9 mouse cellular contexts compared by ENCODE assay signal in genomic region chr6:136887854-136888253, GRCm38 (mm10). TPM values are rescaled to one million over a fixed set of nuclear protein-coding genes. Genes with fewer than 3 reads are reported as not detected.
A peak's percentile ranks its signal among the peaks of the same experiment; 100 is the strongest.
DNase-seq lines count a peak whose midpoint lies in the region; ATAC-seq and TF ChIP-seq lines count a peak whose summit lies in the region.
"Had no signal": no experiment of that assay in that cellular context is flagged by ENCODE, and none has a peak within 500 bp of the region (broad histone marks: within the 10 kb centered on the region; RNA-seq: fewer than 3 reads in every experiment).

No protein-coding gene starts in this region.

- H3K4me2 ChIP-seq in kidney, embryonic 14.5 days (replicated peaks; ENCODE audit: low read depth, low read length), result no peak overlapping the region
- H3K4me2 ChIP-seq in hindbrain, embryonic 16.5 days (ENCODE audit: low read length), result no peak overlapping the region

- no peaks in the 10 kb centered on the region for H3K27me3 ChIP-seq in kidney, embryonic 14.5 days (ENCODE audit: control insufficient read depth, insufficient read depth, low read length)
- no peaks in the 10 kb centered on the region for H3K27me3 ChIP-seq in small intestine, adult 2 months (ENCODE audit: control insufficient read depth, insufficient read depth, low read length)
- H3K27me3 ChIP-seq in hindbrain, embryonic 16.5 days (replicated peaks; ENCODE audit: control insufficient read depth, insufficient read depth, low read length), result no peaks in the 10 kb centered on the region

- DNase-seq in fibroblast of lung, adult 2 months (ENCODE audit: low read depth), result peak; percentile 85
- peak; percentile 92 for DNase-seq in heart, adult 9 months (ENCODE audit: low spot score in 2 of 2)
- DNase-seq in frontal cortex, postnatal 25 days (ENCODE audit: low spot score in 2 of 2), result no peak
- no peak for DNase-seq in yolk sac, embryonic 10.5 days (ENCODE audit: low spot score)

- H3K27ac ChIP-seq in kidney, embryonic 14.5 days (ENCODE audit: low read depth, low read length), result peak overlapping the region; percentile 39; the same call in 1 of the 2 replicates
- H3K27ac ChIP-seq in small intestine, adult 2 months (ENCODE audit: insufficient read depth, low read depth, low read length), result peak overlapping the region; percentile 13
- H3K27ac ChIP-seq in hindbrain, embryonic 16.5 days (ENCODE audit: low read depth, low read length), result no peak overlapping the region
- H3K27ac ChIP-seq: macrophage had no signal

- no peak for TF ChIP-seq CTCF in small intestine, adult 2 months (IDR thresholded peaks at IDR 0.05; ENCODE audit: extremely low read depth, insufficient read length, insufficient replicate concordance, low read depth, low read length)

- 51% methylated on average over 9 of the region's 9 CpGs for WGBS in kidney, embryonic 14.5 days
- 49% methylated on average over 9 of the region's 9 CpGs for WGBS in small intestine, adult 2 months
- WGBS in hindbrain, embryonic 16.5 days, result 74% methylated on average over 9 of the region's 9 CpGs

- H3K9me3 ChIP-seq in kidney, embryonic 14.5 days (ENCODE audit: control insufficient read depth, low read length), result no peaks in the 10 kb centered on the region
- H3K9me3 ChIP-seq in hindbrain, embryonic 16.5 days (ENCODE audit: control insufficient read depth, low read length), result no peaks in the 10 kb centered on the region

- H3K4me3 ChIP-seq in kidney, embryonic 14.5 days (ENCODE audit: low read length), result no peak overlapping the region
- no peak overlapping the region for H3K4me3 ChIP-seq in small intestine, adult 2 months (ENCODE audit: low read depth, low read length)
- H3K4me3 ChIP-seq in hindbrain, embryonic 16.5 days (ENCODE audit: low read length), result no peak overlapping the region

- no peak for ATAC-seq in kidney, embryonic 14.5 days (ENCODE audit: low FRiP score, low TSS enrichment)
- ATAC-seq in hindbrain, embryonic 16.5 days, result no peak

- H3K4me1 ChIP-seq in kidney, embryonic 14.5 days (ENCODE audit: control insufficient read depth, insufficient read depth, low read length), result peaks cover 4% of the 10 kb centered on the region; the same call in 1 of the 2 replicates
- no peaks in the 10 kb centered on the region for H3K4me1 ChIP-seq in small intestine, adult 2 months (ENCODE audit: control insufficient read depth, insufficient read depth, insufficient read length, low read length)
- no peaks in the 10 kb centered on the region for H3K4me1 ChIP-seq in hindbrain, embryonic 16.5 days (ENCODE audit: control insufficient read depth, insufficient read depth, low read depth, low read length)

- H3K9ac ChIP-seq in kidney, embryonic 14.5 days (ENCODE audit: low read depth, low read length), result no peak overlapping the region
- H3K9ac ChIP-seq in hindbrain, embryonic 16.5 days (ENCODE audit: low read depth, low read length), result no peak overlapping the region

- H3K36me3 ChIP-seq in kidney, embryonic 14.5 days (ENCODE audit: control insufficient read depth, insufficient read depth, low read length), result no peaks in the 10 kb centered on the region
- no peaks in the 10 kb centered on the region for H3K36me3 ChIP-seq in small intestine, adult 2 months (ENCODE audit: control insufficient read depth, insufficient read depth, low read length)
- H3K36me3 ChIP-seq in hindbrain, embryonic 16.5 days (ENCODE audit: control insufficient read depth, insufficient read depth, low read length), result no peaks in the 10 kb centered on the region

- no peak for TF ChIP-seq POLR2A in small intestine, adult 2 months (IDR thresholded peaks at IDR 0.05; ENCODE audit: low read depth, low read length)

RNA-seq across cellular contexts. Expression of gene Mgp, which starts 12.2 kb away (rescaled TPM):
- polyA plus RNA-seq in kidney, embryonic 14.5 days (2014; fragmentation: Nextera tagmentation; extraction: Ambion mirVana), result 168 and 215 TPM in 2 replicates
- polyA plus RNA-seq in small intestine, adult 2 months (2012; rRNA removed), result 76.2 and 91.8 TPM in 2 replicates
- 28.6 and 31.5 TPM in 2 replicates for polyA plus RNA-seq in hindbrain, embryonic 16.5 days (2015; fragmentation: Nextera tagmentation; extraction: Ambion mirVana)
- polyA plus RNA-seq: macrophage had no signal

RNA-seq across cellular contexts. Expression of gene Art4, which starts 30.3 kb away (rescaled TPM):
- polyA plus RNA-seq in kidney, embryonic 14.5 days (2014; fragmentation: Nextera tagmentation; extraction: Ambion mirVana), result 1.7 and 2.2 TPM in 2 replicates
- polyA plus RNA-seq in small intestine, adult 2 months (2012; rRNA removed), result 0.04 and 0.11 TPM in 2 replicates
- 0.16 and 0.23 TPM in 2 replicates for polyA plus RNA-seq in hindbrain, embryonic 16.5 days (2015; fragmentation: Nextera tagmentation; extraction: Ambion mirVana)
- polyA plus RNA-seq: macrophage had no signal

RNA-seq across cellular contexts. Expression of gene Erp27, which starts 34.1 kb away (rescaled TPM):
- 0.22 and 0.31 TPM in 2 replicates for polyA plus RNA-seq in kidney, embryonic 14.5 days (2014; fragmentation: Nextera tagmentation; extraction: Ambion mirVana)
- 0.28 and 23.3 TPM in 2 replicates for polyA plus RNA-seq in small intestine, adult 2 months (2012; rRNA removed)
- 0.15 TPM in 1 of 2 replicates, not detected in the other for polyA plus RNA-seq in hindbrain, embryonic 16.5 days (2015; fragmentation: Nextera tagmentation; extraction: Ambion mirVana)
- polyA plus RNA-seq: macrophage had no signal

RNA-seq across cellular contexts. Expression of gene Pde6h, which starts 35.8 kb away (rescaled TPM):
- polyA plus RNA-seq in kidney, embryonic 14.5 days (2014; fragmentation: Nextera tagmentation; extraction: Ambion mirVana), result 0.11 and 0.81 TPM in 2 replicates
- polyA plus RNA-seq in small intestine, adult 2 months (2012; rRNA removed), result 0.04 TPM in 1 of 2 replicates, not detected in the other
- polyA plus RNA-seq in hindbrain, embryonic 16.5 days (2015; fragmentation: Nextera tagmentation; extraction: Ambion mirVana), result 0.05 and 0.09 TPM in 2 replicates
- polyA plus RNA-seq: hindbrain, embryonic 11.5 days; macrophage had no signal

RNA-seq across cellular contexts. Expression of gene Smco3, which starts 52.6 kb away (rescaled TPM):
- 1.1 and 1.4 TPM in 2 replicates for polyA plus RNA-seq in kidney, embryonic 14.5 days (2014; fragmentation: Nextera tagmentation; extraction: Ambion mirVana)
- polyA plus RNA-seq in small intestine, adult 2 months (2012; rRNA removed), result not detected in 2 replicates
- polyA plus RNA-seq in hindbrain, embryonic 16.5 days (2015; fragmentation: Nextera tagmentation; extraction: Ambion mirVana), result 2.2 TPM in 2 replicates
- polyA plus RNA-seq: hindbrain, embryonic 11.5 days had no signal

Comparison
In these comparisons a context has a peak if more than half of its experiments do, and no peak if none do; other contexts are left out.
1. DNase-seq: peak in fibroblast of lung, adult 2 months (single experiment) and heart, adult 9 months (2 of 2); none in frontal cortex, postnatal 25 days (0 of 2) and yolk sac, embryonic 10.5 days (single experiment).